Mouse (Mus musculus) embryonic facial prominence, embryonic 14.5 days (tissue): ENCODE results near the gene Polk. TPM values are rescaled to one million over a fixed set of nuclear protein-coding genes. Genes with fewer than 3 reads are reported as not detected.

Source experiments
- ATAC-seq: fragments of 200-750 bp; cut with Nextera tagmentation; 2 replicates; pipeline ENCODE4 v1.8.0; 2017; ENCODE audit warnings: low read depth, moderate number of reproducible peaks, moderate TSS enrichment
- DNase-seq: peaks from one replicate; pipeline ENCODE4 v3.0.0-alpha.2; 2015; ENCODE audit warnings: low spot score
- H3K27ac ChIP-seq: fragments of 300-500 bp; sonication (generic); replicated peaks from 2 replicates; pipeline ENCODE4 v1.5.1; 2014; ENCODE audit warnings: low read depth, mild to moderate bottlenecking, low read length, moderate library complexity
- H3K27me3 ChIP-seq: fragments of 300-500 bp; sonication (generic); replicated peaks from 2 replicates; pipeline ENCODE4 v1.6.1; 2014; ENCODE audit warnings: low read length; ENCODE audit not compliant: control insufficient read depth, insufficient read depth
- H3K36me3 ChIP-seq: fragments of 300-500 bp; sonication (generic); 2 replicates; pipeline ENCODE4 v1.6.1; 2014; ENCODE audit warnings: low read length, mixed read lengths; ENCODE audit not compliant: control insufficient read depth, insufficient read depth
- H3K4me1 ChIP-seq: fragments of 300-500 bp; sonication (generic); 2 replicates; pipeline ENCODE4 v1.6.1; 2014; ENCODE audit warnings: antibody characterized with exemption, low read length; ENCODE audit not compliant: control insufficient read depth, insufficient read depth
- H3K4me2 ChIP-seq: fragments of 300-500 bp; sonication (generic); 2 replicates; pipeline ENCODE4 v1.6.1; 2014; ENCODE audit warnings: low read depth, mild to moderate bottlenecking, low read length, moderate library complexity, mixed read lengths
- H3K4me3 ChIP-seq: fragments of 300-500 bp; sonication (generic); 2 replicates; pipeline ENCODE4 v1.5.1; 2014; ENCODE audit warnings: low read depth, mild to moderate bottlenecking, low read length
- H3K9ac ChIP-seq: fragments of 300-500 bp; sonication (generic); 2 replicates; pipeline ENCODE4 v1.6.1; 2014; ENCODE audit warnings: low read depth, mild to moderate bottlenecking, low read length, moderate library complexity, mixed read lengths
- H3K9me3 ChIP-seq: fragments of 300-500 bp; sonication (generic); 2 replicates; pipeline ENCODE4 v1.6.1; 2016; ENCODE audit warnings: low read length; ENCODE audit not compliant: control insufficient read depth
- WGBS: fragments of 180-500 bp; shearing (Covaris S2); extraction: QIAGEN DNeasy Blood & Tissue Kit; methylation state at CpG from one replicate; pipeline ENCODE4 v1.1.7; 2014; 5-methylcytosine and 5-hydroxymethylcytosine counted together
- polyA plus RNA-seq: library from polyadenylated mRNA; unstranded; fragments of >200 nt; fragmentation: Nextera tagmentation; extraction: Ambion mirVana; gene quantifications from 2 replicates; pipeline ENCODE4 v1.2.1, GENCODE M21; 2014

The Polk gene
- polyA plus RNA-seq, 1 experiment from 2014 or later: 10.1 TPM

DNA sequence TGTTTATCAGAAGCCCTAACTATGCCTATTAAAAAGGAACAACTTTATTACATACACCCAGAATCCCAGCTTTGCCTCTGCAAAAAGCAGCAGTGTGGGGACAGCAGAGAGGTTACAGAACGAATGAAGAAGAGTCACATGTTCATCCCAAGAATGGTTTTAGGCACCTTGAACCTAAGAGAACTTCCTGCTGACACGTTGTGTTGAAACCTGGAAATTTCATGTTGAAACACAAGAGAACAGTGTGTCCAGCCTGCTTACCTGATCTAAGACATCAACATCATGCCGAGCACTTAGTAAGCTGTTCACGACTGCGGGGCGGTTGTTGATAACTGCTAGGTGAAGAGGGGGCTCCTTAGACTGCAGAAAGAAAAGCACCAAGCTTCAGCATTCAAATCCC is 109.3 kb downstream of the Polk start:
- Histone ChIP-seq H3K4me2 (no peak overlapping the region), H3K36me3 (no peaks in the 10 kb centered on the region), H3K27me3 (no peaks in the 10 kb centered on the region), H3K27ac (no peak overlapping the region), H3K4me3 (no peak overlapping the region), H3K9me3 (no peaks in the 10 kb centered on the region), H3K9ac (no peak overlapping the region), H3K4me1 (peaks cover 9% of the 10 kb centered on the region)
- DNase-seq (no peak), ATAC-seq (no peak)
- 84% methylated on average over 6 of the region's 6 CpGs for WGBS

DNA sequence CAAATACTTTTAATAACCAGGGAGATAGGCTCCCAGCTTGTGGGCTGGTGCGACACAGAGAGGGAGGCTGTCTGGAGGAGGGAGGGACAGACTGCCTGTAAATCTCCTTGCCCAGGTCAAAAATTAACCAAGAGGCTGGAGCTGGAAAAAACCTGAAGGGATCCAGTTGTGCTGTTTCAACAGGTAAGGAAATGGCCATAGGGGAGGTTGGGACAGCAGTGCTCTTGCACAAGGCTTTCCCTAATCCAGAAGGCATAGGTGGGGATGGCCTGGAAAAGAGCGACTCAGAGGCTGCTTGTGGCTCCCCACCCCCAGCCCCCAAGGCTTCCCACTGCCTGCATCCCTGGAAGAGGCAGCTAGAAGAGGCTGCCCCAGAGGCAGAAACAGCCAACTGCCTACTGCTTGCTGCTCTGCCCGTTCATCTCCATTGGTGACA is 110.0 kb downstream of the Polk start:
- Histone ChIP-seq H3K4me3 (no peak overlapping the region), H3K4me2 (no peak overlapping the region), H3K4me1 (peaks cover 9% of the 10 kb centered on the region), H3K9ac (no peak overlapping the region), H3K36me3 (no peaks in the 10 kb centered on the region), H3K27me3 (no peaks in the 10 kb centered on the region), H3K27ac (no peak overlapping the region), H3K9me3 (no peaks in the 10 kb centered on the region)
- WGBS: 43% methylated on average over 3 of the region's 3 CpGs
- DNase-seq (no peak), ATAC-seq (no peak)

DNA sequence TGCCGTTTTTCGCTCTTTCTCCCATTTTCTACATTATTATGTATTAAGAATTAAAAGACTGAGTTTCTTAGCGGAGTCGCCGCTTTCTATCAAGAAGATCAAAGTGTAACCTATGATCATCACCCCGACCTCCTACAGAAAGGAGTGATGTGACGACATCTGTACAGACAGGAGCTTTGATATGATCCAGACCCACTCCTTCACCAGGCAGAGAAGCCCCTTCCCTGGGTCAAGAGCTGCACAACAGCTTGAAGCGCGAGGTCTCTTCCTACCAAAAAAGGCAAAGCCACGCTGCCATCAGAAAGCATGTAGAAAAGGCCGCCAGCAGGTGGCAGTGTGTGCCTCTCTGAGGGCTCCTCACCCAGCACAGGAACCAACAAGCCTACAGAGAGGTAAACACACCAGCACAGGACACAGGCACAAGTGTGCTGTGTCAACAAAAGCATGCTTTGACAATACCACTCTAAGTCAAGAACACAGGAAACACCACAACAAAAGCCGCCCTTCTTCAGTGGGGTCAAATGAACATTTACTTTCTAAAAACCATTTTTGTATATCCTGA is 110.7 kb downstream of the Polk start:
- Histone ChIP-seq H3K36me3 (no peaks in the 10 kb centered on the region), H3K4me3 (no peak overlapping the region), H3K4me2 (no peak overlapping the region), H3K4me1 (peaks cover 9% of the 10 kb centered on the region), H3K9ac (no peak overlapping the region), H3K9me3 (no peaks in the 10 kb centered on the region), H3K27me3 (no peaks in the 10 kb centered on the region), H3K27ac (no peak overlapping the region)
- WGBS: 38% methylated on average over 12 of the region's 12 CpGs
- ATAC-seq (peak; percentile 77), DNase-seq (peak; percentile 92)

Other genes starting within 250 kb of the Polk start
- gene Poc5, start 154.3 kb downstream of the Polk start, polyA plus RNA-seq: 13.7 and 19.7 TPM in 2 replicates
- gene Ankdd1b, start 71.4 kb downstream of the Polk start, polyA plus RNA-seq: 0.15 and 0.20 TPM in 2 replicates
- not detected in 2 replicates for gene Gm17622, start 51.8 kb downstream of the Polk start, polyA plus RNA-seq
- 10.2 and 10.8 TPM in 2 replicates for gene Col4a3bp, start within 50 bp of the Polk start, polyA plus RNA-seq
- 63.0 and 79.7 TPM in 2 replicates for gene Hmgcr, start 128.4 kb upstream of the Polk start, polyA plus RNA-seq
- gene Ankrd31, start 205.7 kb upstream of the Polk start, polyA plus RNA-seq: not detected in 2 replicates